In genomic region chr5:99728649-99729212, GRCm38 (mm10) we compare ENCODE assay signal across 8 mouse cellular contexts. TPM values are rescaled to one million over a fixed set of nuclear protein-coding genes. Genes with fewer than 3 reads are reported as not detected.
DNase-seq lines count a peak whose midpoint lies in the region; ATAC-seq and TF ChIP-seq lines count a peak whose summit lies in the region.

Gene Rasgef1b (minus strand): TSS chr5:99729065.

- peak within 1 kb of the TSS; percentile 98 for H3K4me2 ChIP-seq in lung, postnatal 0 days (replicated peaks; ENCODE audit: low read depth, low read length)

- H3K9me3 ChIP-seq in hindbrain, embryonic 10.5 days: no peaks in the 10 kb centered on the region
- no peaks in the 10 kb centered on the region for H3K9me3 ChIP-seq in lung, postnatal 0 days (ENCODE audit: low read length)

- no peak for TF ChIP-seq EP300 in lung, postnatal 0 days (IDR thresholded peaks at IDR 0.05)

- peaks cover 26% of the 10 kb centered on the region for H3K4me1 ChIP-seq in hindbrain, embryonic 10.5 days (replicated peaks)
- H3K4me1 ChIP-seq in lung, postnatal 0 days (ENCODE audit: insufficient read depth, low read depth, low read length): no peaks in the 10 kb centered on the region

- H3K36me3 ChIP-seq in hindbrain, embryonic 10.5 days: no peaks in the 10 kb centered on the region
- H3K36me3 ChIP-seq in lung, postnatal 0 days (ENCODE audit: insufficient read depth, low read length): no peaks in the 10 kb centered on the region

- peak within 1 kb of the TSS; percentile 36; the same call in 1 of the 2 replicates for H3K9ac ChIP-seq in lung, postnatal 0 days (replicated peaks; ENCODE audit: low read depth)

- peak; percentile 92 for ATAC-seq in lung, postnatal 0 days

- peaks cover 86% of the 10 kb centered on the region for H3K27me3 ChIP-seq in hindbrain, embryonic 10.5 days (ENCODE audit: insufficient read depth, poor library complexity, severe bottlenecking)
- H3K27me3 ChIP-seq in lung, postnatal 0 days (replicated peaks; ENCODE audit: insufficient read depth, low read length): no peaks in the 10 kb centered on the region

- under 1% methylated on average over 53 of the region's 53 CpGs for WGBS in hindbrain, embryonic 10.5 days
- WGBS in lung, postnatal 0 days: under 1% methylated on average over 38 of the region's 53 CpGs

- no peak for TF ChIP-seq CTCF in lung, postnatal 0 days (IDR thresholded peaks at IDR 0.05)

- DNase-seq in ZHBTc4 (ENCODE audit: low read depth, low spot score): peak; percentile 87
- DNase-seq in cerebellum, postnatal 10 days: peak; percentile 89 to 95
- peak; percentile 42 to 58 for DNase-seq in frontal cortex, postnatal 14 days (ENCODE audit: low spot score in 2 of 2)
- DNase-seq in hindbrain, embryonic 10.5 days (ENCODE audit: low spot score): peak; percentile 82
- peak; percentile 73 to 87 for DNase-seq in layer of hippocampus, postnatal 10 days (ENCODE audit: low spot score in 2 of 2)
- DNase-seq in lung, postnatal 0 days (ENCODE audit: low spot score): peak; percentile 88
- DNase-seq in retina, adult 2 months (ENCODE audit: low read depth, low spot score): peak; percentile 68
- peak; percentile 72 for DNase-seq in urinary bladder, postnatal 14 days (ENCODE audit: low spot score)

- peak within 1 kb of the TSS; percentile 79 for H3K27ac ChIP-seq in hindbrain, embryonic 10.5 days
- no peak within 1 kb of the TSS for H3K27ac ChIP-seq in lung, postnatal 0 days (ENCODE audit: low read length)

- H3K4me3 ChIP-seq in hindbrain, embryonic 10.5 days: peak within 1 kb of the TSS; percentile 79
- peak within 1 kb of the TSS; percentile 66 for H3K4me3 ChIP-seq in lung, postnatal 0 days (ENCODE audit: low read depth, low read length)

RNA-seq across cellular contexts. Expression of gene Rasgef1b, which starts in this region (rescaled TPM):
- polyA plus RNA-seq in hindbrain, embryonic 10.5 days (2016; fragmentation: Nextera tagmentation; extraction: Ambion mirVana): 9.2 TPM in 2 replicates
- 10 to 100 TPM; 26.5 to 32.1 TPM for total RNA-seq in layer of hippocampus, postnatal 10 days (2021)
- 33.9 and 36.3 TPM in 2 replicates for polyA plus RNA-seq in lung, postnatal 0 days (2015; fragmentation: Nextera tagmentation; extraction: Ambion mirVana)
